Mouse (Mus musculus) forebrain, postnatal 0 days (tissue): ENCODE measurements around the gene Grm7. TPM values are rescaled to one million over a fixed set of nuclear protein-coding genes. Genes with fewer than 3 reads are reported as not detected.
A peak's percentile ranks its signal among the peaks of the same experiment; 100 is the strongest.

Experiments used
- ATAC-seq: fragments of 200-750 bp; cut with Nextera tagmentation; 2 replicates; pipeline ENCODE4 v1.8.0; 2017; ENCODE audit warnings: mild to moderate bottlenecking, moderate library complexity
- DNase-seq: peaks from one replicate; pipeline ENCODE4 v3.0.0-alpha.2; 2015
- H3K27ac ChIP-seq: fragments of 300-500 bp; sonication (generic); 2 replicates; pipeline ENCODE4 v1.5.1; 2014; ENCODE audit warnings: low read depth, mild to moderate bottlenecking, antibody characterized with exemption, low read length, moderate library complexity, mixed read lengths
- H3K27me3 ChIP-seq: fragments of 300-500 bp; sonication (generic); 2 replicates; pipeline ENCODE4 v1.6.1; 2014; ENCODE audit warnings: mild to moderate bottlenecking, low read length, mixed read lengths; ENCODE audit not compliant: insufficient read depth
- H3K36me3 ChIP-seq: fragments of 300-500 bp; sonication (generic); 2 replicates; pipeline ENCODE4 v1.6.1; 2014; ENCODE audit warnings: mild to moderate bottlenecking, moderate library complexity; ENCODE audit not compliant: insufficient read depth
- H3K4me1 ChIP-seq: fragments of 300-500 bp; sonication (generic); 2 replicates; pipeline ENCODE4 v1.6.1; 2014; ENCODE audit warnings: antibody characterized with exemption; ENCODE audit not compliant: insufficient read depth
- H3K4me2 ChIP-seq: fragments of 300-500 bp; sonication (generic); 2 replicates; pipeline ENCODE4 v1.6.1; 2014; ENCODE audit warnings: low read depth, mild to moderate bottlenecking, moderate library complexity
- H3K4me3 ChIP-seq: fragments of 300-500 bp; sonication (generic); 2 replicates; pipeline ENCODE4 v1.5.1; 2014; ENCODE audit warnings: low read depth, low read length, mixed read lengths
- H3K9ac ChIP-seq: fragments of 300-500 bp; sonication (generic); 2 replicates; pipeline ENCODE4 v1.6.1; 2014; ENCODE audit warnings: mild to moderate bottlenecking
- H3K9me3 ChIP-seq: fragments of 300-500 bp; sonication (generic); 2 replicates; pipeline ENCODE4 v1.6.1; 2016; ENCODE audit warnings: low read length
- CTCF ChIP-seq: sonication (generic); IDR thresholded peaks from 2 replicates; pipeline ENCODE4 v1.5.1; 2016; ENCODE audit warnings: antibody characterized with exemption, control low read depth, low read depth
- WGBS: fragments of 180-500 bp; shearing (Covaris S2); extraction: QIAGEN DNeasy Blood & Tissue Kit; methylation state at CpG from one replicate; pipeline ENCODE4 v1.1.7; 2014; 5-methylcytosine and 5-hydroxymethylcytosine counted together
- polyA plus RNA-seq: library from polyadenylated mRNA; unstranded; fragments of >200 nt; fragmentation: Nextera tagmentation; extraction: Ambion mirVana; gene quantifications from 2 replicates; pipeline ENCODE4 v1.2.1, GENCODE M21; 2015
- total RNA-seq: library from RNA; depleted of rRNA; stranded (reverse); fragments of >200 nt; gene quantifications from 2 replicates; pipeline ENCODE4 v1.2.3, GENCODE M21; 2014

Grm7 gene
- total and polyA plus RNA-seq, 2 experiments from 2014 or later, result 20.7 to 40.7 TPM

GRCm38 (mm10) chr6:111057798-111058197, 412.4 kb downstream of the Grm7 start:
- H3K36me3 ChIP-seq, result no peaks in the 10 kb centered on the region
- H3K4me3 ChIP-seq, result no peak overlapping the region
- H3K27me3 ChIP-seq, result no peaks in the 10 kb centered on the region
- no peak overlapping the region for H3K27ac ChIP-seq
- TF ChIP-seq CTCF, result peak; percentile 17; the same call in 1 of the 2 replicates
- H3K4me2 ChIP-seq, result no peak overlapping the region
- H3K4me1 ChIP-seq, result no peaks in the 10 kb centered on the region
- ATAC-seq (no peak), DNase-seq (no peak)
- no peak overlapping the region for H3K9ac ChIP-seq
- H3K9me3 ChIP-seq, result no peaks in the 10 kb centered on the region
- 87% methylated on average over 3 of the region's 3 CpGs for WGBS

- Histone ChIP-seq H3K4me1 (no peaks in the 10 kb centered on the region), H3K9ac (no peak overlapping the region), H3K36me3 (no peaks in the 10 kb centered on the region), H3K4me2 (no peak overlapping the region), H3K4me3 (no peak overlapping the region), H3K27me3 (no peaks in the 10 kb centered on the region), H3K27ac (no peak overlapping the region), H3K9me3 (no peaks in the 10 kb centered on the region)
- WGBS, result 70% methylated on average over 4 of the region's 4 CpGs
- no peak for TF ChIP-seq CTCF
- no peak for ATAC-seq
- no peak for DNase-seq
These were observed 414.6 kb downstream of the Grm7 start for GRCm38 (mm10) chr6:111060004-111060403.

- Histone ChIP-seq H3K27me3 (no peaks in the 10 kb centered on the region), H3K4me1 (no peaks in the 10 kb centered on the region), H3K27ac (no peak overlapping the region), H3K9me3 (no peaks in the 10 kb centered on the region), H3K4me2 (no peak overlapping the region), H3K4me3 (no peak overlapping the region), H3K36me3 (no peaks in the 10 kb centered on the region), H3K9ac (no peak overlapping the region)
- DNase-seq (peak; percentile 20), ATAC-seq (no peak)
- TF ChIP-seq CTCF, result no peak
- 72% methylated on average over 3 of the region's 3 CpGs for WGBS
These were observed 439.2 kb downstream of the Grm7 start for GRCm38 (mm10) chr6:111084569-111084968.

- no peak for ATAC-seq
- WGBS, result 90% methylated on average over 1 of the region's 1 CpGs
These were observed 449.4 kb downstream of the Grm7 start for GRCm38 (mm10) chr6:111094818-111095217.

GRCm38 (mm10) chr6:111105485-111105884, 460.1 kb downstream of the Grm7 start:
- Histone ChIP-seq H3K9ac (no peak overlapping the region), H3K27me3 (no peaks in the 10 kb centered on the region), H3K4me3 (no peak overlapping the region), H3K36me3 (no peaks in the 10 kb centered on the region), H3K27ac (no peak overlapping the region), H3K4me1 (no peaks in the 10 kb centered on the region), H3K4me2 (no peak overlapping the region), H3K9me3 (no peaks in the 10 kb centered on the region)
- ATAC-seq (peak; percentile 56; the same call in 1 of the 2 replicates), DNase-seq (peak; percentile 66)
- 38% methylated on average over 1 of the region's 1 CpGs for WGBS
- no peak for TF ChIP-seq CTCF

More at GRCm38 (mm10) chr6:111094818-111095217, 449.4 kb downstream of the Grm7 start:
- Histone ChIP-seq H3K9ac (no peak overlapping the region), H3K4me2 (no peak overlapping the region), H3K27ac (no peak overlapping the region), H3K36me3 (no peaks in the 10 kb centered on the region), H3K27me3 (no peaks in the 10 kb centered on the region), H3K4me3 (no peak overlapping the region), H3K4me1 (no peaks in the 10 kb centered on the region), H3K9me3 (no peaks in the 10 kb centered on the region)
- TF ChIP-seq CTCF, result no peak
- no peak for DNase-seq

GRCm38 (mm10) chr6:111161037-111161436, 515.7 kb downstream of the Grm7 start:
- Histone ChIP-seq H3K9me3 (no peaks in the 10 kb centered on the region), H3K36me3 (no peaks in the 10 kb centered on the region), H3K4me3 (no peak overlapping the region), H3K4me2 (no peak overlapping the region), H3K27me3 (no peaks in the 10 kb centered on the region), H3K9ac (no peak overlapping the region), H3K27ac (no peak overlapping the region), H3K4me1 (no peaks in the 10 kb centered on the region)
- ATAC-seq, result no peak
- DNase-seq, result no peak
- TF ChIP-seq CTCF, result no peak
- 87% methylated on average over 1 of the region's 1 CpGs for WGBS

GRCm38 (mm10) chr6:111195333-111195732, 550.0 kb downstream of the Grm7 start:
- no peak for ATAC-seq
- Histone ChIP-seq H3K4me1 (no peaks in the 10 kb centered on the region), H3K9me3 (no peaks in the 10 kb centered on the region), H3K27ac (no peak overlapping the region), H3K27me3 (no peaks in the 10 kb centered on the region), H3K4me2 (no peak overlapping the region), H3K4me3 (no peak overlapping the region), H3K36me3 (no peaks in the 10 kb centered on the region), H3K9ac (no peak overlapping the region)
- no peak for TF ChIP-seq CTCF
- WGBS, result 73% methylated on average over 3 of the region's 3 CpGs
- DNase-seq, result peak; percentile 7
